Mouse (Mus musculus): ENCODE measurements around the gene Gm3233.
"Not testable (repeated sequence)": the region's sequence is repeated elsewhere in the genome, so short reads cannot be mapped to it uniquely, and the experiment has no call there.

The Gm3233 gene

DNA sequence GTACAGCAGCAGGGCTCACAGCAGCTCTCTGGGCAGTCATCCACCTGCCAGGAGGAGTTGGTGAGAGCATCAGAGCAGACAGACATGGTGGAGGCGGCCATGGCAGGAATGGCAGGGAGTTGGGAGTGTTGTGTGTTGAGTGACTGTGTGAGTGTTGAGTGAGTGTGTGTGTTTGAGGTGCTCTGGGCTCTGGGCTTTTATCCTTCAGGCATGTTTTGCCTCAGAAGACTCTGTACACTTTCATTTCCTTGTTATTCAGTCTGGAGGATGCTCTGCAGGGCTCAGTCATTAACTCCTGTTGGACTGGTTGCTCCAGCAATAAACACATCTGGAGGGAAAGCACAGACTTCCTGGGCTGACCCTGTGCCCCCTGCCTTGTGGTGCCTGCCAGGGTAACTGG lies at the start of gene Gm3233:
Gene Gm3233, minus strand, starts transcription at position 101 of the 400 bp plus-strand sequence.
- DNase-seq = not testable (repeated sequence)

DNA sequence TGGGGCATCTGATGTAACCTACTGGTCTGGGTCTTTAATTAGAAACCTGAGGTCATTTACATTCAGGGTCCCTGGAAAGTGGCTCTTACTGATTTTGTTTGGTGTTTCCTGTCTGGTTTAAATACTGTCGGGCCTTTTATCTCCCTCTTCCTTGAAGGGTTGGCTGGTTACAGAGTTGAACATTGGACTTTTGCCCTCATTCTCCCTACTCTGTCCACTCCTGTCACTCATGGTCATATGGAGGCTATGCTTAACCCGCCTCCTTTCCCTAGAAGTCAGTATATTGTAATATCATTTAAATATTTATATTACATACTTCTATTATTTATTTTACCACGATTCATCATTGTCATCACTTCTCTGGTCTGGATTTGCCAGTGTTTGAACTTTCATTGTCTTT lies 44.6 kb upstream of the Gm3233 start:
- DNase-seq = no peak

DNA sequence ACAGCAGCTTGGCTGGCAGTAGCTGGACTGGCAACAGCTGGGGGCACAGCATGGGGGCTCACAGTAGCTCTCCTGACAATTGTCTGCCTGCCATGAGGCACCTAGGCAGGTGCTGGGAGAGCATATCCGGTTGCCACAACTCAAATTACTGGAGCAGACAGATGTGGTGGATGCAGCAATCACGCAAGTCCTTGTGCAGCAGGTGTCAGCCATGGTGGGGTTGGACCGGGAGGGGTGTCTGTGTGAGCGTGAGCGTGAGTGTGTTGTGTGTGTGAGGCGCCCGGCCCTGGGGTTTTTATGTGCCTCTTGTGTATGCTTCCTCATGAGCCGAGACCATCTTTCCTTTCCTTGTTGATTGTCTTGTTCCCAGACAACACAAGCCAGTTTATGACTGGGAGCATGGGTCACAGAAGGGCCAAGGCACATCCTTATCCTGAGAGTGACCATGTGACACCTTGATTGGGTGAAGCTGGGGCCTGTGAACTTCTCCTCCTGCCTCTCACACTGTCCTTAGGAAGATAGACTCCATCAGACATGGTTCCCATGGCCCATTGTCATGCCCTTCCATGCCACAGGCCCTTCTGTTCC lies 39.5 kb upstream of the Gm3233 start, which contains the start of gene Gm19668:
Gene Gm19668, minus strand, starts transcription at position 213 of the 588 bp plus-strand sequence.
- no peak for DNase-seq

DNA sequence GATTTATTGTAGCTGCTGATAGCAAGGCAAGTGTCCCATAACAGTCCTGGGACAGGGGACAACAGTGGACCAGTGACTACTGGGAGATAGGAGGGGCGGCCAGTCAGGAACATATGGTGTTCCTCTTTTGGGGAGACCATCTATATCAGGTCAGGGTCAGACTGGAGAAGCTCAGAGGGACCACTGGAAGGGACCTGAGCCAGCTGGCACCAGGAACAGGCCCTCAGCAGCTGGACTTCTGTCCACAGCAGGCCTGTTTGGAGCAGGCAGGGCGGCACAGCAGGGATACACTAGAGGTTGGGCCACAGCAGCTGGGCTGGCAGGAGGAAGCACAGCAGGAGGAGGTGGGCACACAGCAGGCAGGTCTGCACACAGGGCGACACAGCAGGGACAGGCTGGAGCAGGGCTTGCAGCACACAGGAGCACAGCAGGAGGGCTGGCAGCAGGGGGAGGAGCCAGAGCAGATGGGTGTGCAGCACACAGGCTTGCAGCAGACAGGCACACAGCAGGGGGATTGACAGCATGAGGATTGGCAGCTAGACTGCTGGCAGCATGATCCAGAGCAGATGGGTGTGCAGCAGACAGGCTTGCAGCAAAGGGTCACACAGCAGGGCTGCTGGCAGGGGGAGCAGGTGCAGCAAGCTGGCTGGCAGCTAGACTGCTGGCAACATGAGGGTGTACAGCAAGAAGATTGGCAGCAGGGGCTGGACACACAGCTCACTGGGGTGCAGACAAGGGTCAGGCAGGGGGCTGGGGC lies 38.9 kb upstream of the Gm3233 start:
- DNase-seq = not testable (repeated sequence)

DNA sequence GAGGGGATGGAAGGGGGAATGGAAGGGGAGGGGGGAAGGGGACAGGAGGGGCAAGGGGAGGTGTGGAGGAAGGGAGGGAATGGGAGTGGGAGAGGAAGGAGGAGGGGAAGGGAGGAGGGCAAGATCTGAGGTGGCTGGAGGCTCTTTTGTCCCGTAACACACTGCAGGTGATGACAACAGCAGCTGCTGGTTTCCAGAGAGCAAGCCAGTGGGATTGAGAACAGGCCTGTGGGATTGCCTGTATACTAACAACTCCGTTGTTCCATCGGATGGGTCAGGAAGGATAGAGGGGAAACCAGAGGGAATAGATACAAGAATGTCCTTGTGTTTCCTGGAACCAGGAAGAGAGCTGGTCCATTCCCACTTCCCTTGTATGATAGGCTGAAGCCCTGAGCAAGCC lies 38.2 kb upstream of the Gm3233 start:
- DNase-seq = no peak

DNA sequence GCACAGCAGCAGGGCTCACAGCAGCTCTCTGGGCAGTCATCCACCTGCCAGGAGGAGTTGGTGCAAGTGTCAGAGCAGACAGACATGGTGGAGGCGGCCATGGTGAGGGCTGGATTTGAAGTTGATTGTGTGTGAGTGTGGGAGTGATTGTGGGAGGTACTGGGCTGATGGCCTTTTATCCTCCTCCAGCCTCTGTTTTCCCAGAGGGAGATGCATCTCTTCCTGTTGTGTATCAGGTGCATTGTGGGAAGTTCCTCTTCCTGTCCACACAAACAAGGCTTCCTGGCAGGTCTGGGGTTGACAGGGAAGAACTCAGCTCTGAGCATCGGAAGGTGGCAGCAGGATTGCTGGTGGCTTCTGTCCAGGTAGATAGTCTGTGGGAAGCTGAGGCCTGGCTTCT lies 35.5 kb upstream of the Gm3233 start, which contains the start of gene Gm9639:
Gene Gm9639, minus strand, starts transcription at position 101 of the 400 bp plus-strand sequence.
- no peak for DNase-seq

DNA sequence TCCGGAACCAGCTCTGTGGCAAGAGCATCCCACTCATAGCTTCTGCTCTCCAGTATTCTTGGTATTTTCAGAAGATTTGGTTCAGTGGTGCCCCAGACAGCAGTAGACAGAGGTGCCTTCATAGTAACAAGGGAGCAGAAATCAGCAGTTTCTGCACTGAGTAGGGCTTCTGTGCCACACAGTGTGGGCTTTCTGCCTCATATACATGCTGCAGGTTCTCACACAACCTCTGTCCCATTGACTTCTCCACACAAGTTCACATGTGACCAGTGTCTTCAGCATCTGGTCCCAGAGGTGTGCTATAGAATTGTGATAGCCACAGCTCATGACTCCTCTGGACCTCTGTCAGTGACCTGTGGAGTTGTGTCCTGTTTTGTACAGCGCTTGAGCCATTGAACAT lies 29.1 kb upstream of the Gm3233 start:
- DNase-seq = no peak

DNA sequence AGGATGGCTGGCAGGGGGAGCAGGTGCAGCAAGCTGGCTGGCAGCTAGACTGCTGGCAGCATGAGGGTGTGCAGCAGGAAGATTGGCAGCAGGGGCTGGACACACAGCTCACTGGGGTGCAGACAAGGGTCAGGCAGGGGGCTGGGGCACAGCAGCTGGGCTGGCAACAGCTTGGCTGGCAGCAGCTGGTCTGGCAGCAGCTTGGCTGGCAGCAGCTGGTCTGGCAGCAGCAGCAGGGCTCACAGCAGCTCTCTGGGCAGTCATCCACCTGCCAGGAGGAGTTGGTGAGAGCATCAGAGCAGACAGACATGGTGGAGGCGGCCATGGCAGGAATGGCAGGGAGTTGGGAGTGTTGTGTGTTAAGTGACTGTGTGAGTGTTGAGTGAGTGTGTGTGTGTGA lies 28.4 kb upstream of the Gm3233 start, which contains the start of gene Gm7137:
Gene Gm7137, minus strand, starts transcription at position 325 of the 400 bp plus-strand sequence.
- not testable (repeated sequence) for DNase-seq

DNA sequence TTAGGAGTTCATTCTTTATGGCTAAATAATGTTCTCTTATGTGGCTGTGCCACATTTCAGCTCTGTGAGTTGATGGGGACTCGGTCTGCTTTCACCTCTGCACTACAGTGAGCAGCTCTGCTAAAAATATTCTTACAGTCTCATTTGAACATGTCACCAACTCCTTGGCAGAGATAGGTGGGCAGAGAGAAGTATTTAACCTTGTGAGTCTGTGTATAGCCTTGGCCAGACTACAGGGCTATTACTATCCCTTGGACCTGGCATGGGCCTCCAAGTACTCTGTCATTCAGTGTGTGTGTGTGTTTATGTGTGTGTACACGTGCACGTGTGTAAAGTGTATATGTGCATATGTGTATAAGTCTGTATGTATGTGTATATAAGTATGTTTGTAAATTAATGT lies 23.9 kb upstream of the Gm3233 start:
- not testable (repeated sequence) for DNase-seq

DNA sequence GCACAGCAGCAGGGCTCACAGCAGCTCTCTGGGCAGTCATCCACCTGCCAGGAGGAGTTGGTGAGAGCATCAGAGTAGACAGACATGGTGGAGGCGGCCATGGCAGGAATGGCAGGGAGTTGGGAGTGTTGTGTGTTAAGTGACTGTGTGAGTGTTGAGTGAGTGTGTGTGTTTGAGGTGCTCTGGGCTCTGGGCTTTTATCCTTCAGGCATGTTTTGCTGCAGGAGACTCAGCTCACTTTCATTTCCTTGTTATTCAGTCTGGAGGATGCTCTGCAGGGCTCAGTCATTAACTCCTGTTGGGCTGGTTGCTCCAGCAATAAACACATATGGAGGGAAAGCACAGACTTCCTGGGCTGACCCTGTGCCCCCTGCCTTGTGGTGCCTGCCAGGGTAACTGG lies 23.0 kb upstream of the Gm3233 start, which contains the start of gene Gm3250:
Gene Gm3250, minus strand, starts transcription at position 101 of the 400 bp plus-strand sequence.
- not testable (repeated sequence) for DNase-seq

DNA sequence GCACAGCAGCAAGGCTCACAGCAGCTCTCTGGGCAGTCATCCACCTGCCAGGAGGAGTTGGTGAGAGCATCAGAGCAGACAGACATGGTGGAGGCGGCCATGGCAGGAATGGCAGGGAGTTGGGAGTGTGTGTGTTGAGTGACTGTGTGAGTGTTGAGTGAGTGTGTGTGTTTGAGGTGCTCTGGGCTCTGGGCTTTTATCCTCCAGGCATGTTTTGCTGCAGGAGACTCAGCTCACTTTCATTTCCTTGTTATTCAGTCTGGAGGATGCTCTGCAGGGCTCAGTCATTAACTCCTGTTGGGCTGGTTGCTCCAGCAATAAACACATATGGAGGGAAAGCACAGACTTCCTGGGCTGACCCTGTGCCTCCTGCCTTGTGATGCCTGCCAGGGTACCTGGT lies 17.4 kb upstream of the Gm3233 start, which contains the start of gene Gm7138:
Gene Gm7138, minus strand, starts transcription at position 101 of the 400 bp plus-strand sequence.
- DNase-seq = not testable (repeated sequence)

DNA sequence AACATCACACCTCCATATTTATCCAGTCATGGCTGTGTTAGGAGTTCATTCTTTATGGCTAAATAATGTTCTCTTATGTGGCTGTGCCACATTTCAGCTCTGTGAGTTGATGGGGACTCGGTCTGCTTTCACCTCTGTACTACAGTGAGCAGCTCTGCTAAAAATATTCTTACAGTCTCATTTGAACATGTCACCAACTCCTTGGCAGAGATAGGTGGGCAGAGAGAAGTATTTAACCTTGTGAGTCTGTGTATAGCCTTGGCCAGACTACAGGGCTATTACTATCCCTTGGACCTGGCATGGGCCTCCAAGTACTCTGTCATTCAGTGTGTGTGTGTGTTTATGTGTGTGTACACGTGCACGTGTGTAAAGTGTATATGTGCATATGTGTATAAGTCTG lies 12.7 kb upstream of the Gm3233 start:
- not testable (repeated sequence) for DNase-seq

DNA sequence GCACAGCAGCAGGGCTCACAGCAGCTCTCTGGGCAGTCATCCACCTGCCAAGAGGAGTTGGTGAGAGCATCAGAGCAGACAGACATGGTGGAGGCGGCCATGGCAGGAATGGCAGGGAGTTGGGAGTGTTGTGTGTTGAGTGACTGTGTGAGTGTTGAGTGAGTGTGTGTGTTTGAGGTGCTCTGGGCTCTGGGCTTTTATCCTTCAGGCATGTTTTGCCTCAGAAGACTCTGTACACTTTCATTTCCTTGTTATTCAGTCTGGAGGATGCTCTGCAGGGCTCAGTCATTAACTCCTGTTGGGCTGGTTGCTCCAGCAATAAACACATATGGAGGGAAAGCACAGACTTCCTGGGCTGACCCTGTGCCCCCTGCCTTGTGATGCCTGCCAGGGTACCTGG lies 11.7 kb upstream of the Gm3233 start, which contains the start of gene Gm3238:
Gene Gm3238, minus strand, starts transcription at position 101 of the 400 bp plus-strand sequence.
- not testable (repeated sequence) for DNase-seq

DNA sequence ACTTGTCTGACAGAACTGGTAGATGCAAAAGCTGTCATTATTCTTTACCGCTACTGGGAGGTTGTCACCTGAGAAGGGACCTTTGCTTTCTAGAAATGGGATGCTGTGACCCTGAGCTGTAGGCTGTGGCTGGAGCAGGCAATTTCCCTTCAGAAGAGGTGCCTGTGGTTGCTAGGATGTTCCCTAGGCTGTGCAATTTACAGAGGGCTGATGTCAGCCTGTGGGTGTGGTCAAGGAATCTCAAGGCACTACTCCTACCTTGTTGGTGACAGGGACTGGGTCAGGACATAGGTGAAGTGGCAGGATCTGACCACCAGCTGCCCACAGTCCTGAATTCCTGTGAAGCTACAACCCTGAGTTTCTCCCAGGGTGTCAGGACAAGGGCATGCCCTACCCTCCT lies 10.2 kb upstream of the Gm3233 start:
- no peak for DNase-seq

DNA sequence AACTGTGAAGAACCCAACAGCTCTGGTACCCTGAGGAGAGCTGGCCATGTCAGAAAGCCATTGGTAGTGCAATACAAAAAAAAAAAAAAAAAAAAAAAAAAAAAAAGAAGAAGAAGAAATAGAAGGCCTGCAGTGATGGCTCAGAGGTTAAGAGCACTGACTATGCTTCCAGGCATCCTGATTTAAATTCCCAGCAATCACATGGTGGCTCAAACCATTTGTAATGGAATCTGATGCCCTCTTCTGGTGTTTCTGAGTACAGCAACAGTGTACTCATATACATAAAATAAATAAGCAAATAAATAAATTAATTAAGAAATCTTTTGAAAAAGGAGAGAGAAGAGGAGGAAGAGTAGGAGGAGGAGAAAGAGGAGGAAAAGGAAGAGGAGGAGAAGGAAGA lies 6.0 kb downstream of the Gm3233 start:
- no peak for DNase-seq

DNA sequence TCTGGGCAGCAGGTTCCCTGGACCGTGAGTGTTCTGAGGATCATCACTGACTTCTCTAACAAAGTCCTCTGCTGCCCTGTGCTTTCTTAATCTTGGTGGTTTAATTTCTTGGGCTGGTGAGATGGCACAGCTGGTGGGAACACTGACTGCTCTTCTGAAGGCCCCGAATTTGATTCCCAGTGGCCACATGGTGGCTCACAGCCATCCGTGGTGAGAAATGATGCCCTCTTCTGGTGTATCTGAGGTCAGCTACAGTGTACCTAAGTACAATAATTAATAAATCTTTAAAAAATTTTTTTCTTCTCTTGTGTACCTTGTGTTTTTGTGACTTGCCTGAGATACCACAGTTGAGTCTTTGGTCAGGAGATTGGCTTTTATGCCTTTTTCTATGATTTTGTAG lies 7.2 kb downstream of the Gm3233 start:
- not testable (repeated sequence) for DNase-seq

DNA sequence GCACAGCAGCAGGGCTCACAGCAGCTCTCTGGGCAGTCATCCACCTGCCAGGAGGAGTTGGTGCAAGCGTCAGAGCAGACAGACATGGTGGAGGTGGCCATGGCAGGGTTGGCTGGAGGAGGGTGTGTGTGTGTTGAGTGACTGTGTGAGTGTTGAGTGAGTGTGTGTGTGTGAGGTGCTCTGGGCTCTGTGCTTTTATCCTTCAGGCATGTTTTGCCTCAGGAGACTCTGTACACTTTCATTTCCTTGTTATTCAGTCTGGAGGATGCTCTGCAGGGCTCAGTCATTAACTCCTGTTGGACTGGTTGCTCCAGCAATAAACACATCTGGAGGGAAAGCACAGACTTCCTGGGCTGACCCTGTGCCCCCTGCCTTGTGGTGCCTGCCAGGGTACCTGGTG lies 8.2 kb downstream of the Gm3233 start, which contains the start of gene Gm9736:
Gene Gm9736, minus strand, starts transcription at position 101 of the 400 bp plus-strand sequence.
- not testable (repeated sequence) for DNase-seq

DNA sequence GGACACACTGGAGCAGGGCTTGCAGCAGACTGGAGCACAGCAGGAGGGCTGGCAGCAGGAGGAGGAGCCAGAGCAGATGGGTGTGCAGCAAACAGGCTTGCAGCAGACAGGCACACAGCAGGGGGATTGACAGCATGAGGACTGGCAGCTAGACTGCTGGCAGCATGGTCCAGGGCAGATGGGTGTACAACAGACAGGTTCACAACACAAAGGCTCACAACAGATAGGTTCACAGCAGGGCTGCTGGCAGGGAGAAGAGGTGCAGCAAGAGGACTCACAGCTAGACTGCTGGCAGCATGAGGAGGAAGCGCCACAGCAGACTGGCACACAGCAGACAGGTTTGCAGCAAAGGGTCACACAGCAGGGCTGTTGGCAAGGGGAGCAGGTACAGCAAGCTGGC lies 8.8 kb downstream of the Gm3233 start:
- DNase-seq = not testable (repeated sequence)

DNA sequence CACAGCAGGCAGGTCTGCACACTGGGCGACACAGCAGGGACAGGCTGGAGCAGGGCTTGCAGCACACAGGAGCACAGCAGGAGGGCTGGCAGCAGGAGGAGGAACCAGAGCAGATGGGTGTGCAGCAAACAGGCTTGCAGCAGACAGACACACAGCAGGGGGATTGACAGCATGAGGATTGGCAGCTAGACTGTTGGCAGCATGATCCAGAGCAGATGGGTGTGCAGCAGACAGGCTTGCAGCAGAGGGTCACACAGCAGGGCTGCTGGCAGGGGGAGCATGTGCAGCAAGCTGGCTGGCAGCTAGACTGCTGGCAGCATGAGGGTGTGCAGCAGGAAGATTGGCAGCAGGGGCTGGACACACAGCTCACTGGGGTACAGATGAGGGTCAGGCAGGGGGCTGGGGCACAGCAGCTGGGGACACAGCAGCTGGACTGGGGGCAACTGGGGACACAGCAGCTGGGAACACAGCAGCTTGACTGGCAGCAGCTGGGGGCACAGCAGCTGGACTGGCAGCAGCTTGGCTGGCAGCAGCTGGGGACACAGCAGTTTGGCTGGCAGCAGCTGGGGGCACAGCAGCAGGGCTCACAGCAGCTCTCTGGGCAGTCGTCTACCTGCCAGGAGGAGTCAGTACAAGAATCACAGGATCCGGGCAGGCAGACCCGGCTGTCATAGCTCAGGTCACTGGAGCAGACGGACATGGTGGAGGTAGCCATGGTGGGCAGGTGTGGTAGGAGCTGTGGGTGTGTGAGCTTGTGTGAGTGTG lies 17.4 kb downstream of the Gm3233 start, which contains the start of gene Gm18596:
Gene Gm18596, minus strand, starts transcription at position 715 of the 765 bp plus-strand sequence.
- not testable (repeated sequence) for DNase-seq

DNA sequence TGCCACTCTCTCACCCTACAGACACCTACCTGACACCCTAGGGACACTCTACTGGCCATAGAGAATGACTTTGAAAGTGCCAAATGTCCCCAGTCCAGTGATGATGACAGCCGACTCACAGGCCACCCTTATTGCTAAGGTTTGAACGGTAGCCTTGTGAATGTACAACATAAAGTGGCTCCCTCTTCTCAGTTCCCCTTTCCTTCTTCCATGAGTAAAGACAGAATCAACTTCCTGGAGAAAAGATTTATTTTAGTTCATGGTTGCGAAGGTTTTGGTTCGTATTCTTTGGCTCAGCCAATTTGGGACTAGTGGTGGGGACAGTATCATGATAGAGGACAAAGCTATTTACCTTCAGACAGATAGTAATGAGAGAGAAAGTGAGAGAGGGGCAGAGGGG lies 20.6 kb downstream of the Gm3233 start:
- DNase-seq = no peak

DNA sequence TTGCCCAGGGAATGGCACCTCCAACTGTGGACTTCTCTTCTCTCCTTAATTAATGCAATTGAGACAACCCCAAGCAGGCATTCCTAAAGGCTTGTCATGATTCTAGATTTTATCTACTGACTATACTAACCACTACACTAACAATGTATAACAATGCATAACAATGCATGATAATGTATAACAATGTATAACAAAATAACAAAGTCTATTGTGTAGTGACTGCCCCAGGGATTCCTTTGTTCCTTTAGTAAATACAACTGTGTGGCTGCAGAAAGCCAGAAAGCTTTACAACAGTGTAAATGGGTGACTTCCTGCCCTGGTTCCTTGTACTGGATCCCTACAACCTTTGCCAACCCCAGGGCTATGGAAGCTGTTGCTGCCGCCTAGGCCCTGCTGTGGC lies 23.6 kb downstream of the Gm3233 start:
- DNase-seq = no peak

DNA sequence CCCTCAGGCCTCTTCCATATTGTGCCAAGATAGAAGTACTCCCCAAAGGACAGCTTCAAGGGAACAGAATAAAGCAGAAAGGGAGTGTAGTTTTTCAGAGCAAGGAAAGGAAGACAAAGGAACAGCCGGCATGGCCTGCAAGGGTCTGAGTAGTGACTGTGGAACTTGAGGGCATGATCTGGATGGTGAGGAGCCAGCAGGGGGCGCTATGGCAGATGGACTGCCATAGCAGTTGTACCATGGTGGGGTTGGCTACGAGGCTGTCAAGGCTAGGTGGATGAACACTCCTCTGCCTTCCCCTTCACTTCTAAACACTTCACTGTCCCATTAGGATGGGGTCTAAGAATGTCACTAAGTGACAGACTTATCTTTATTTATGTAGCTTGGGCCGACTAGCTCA lies 30.2 kb downstream of the Gm3233 start:
- DNase-seq = no peak

DNA sequence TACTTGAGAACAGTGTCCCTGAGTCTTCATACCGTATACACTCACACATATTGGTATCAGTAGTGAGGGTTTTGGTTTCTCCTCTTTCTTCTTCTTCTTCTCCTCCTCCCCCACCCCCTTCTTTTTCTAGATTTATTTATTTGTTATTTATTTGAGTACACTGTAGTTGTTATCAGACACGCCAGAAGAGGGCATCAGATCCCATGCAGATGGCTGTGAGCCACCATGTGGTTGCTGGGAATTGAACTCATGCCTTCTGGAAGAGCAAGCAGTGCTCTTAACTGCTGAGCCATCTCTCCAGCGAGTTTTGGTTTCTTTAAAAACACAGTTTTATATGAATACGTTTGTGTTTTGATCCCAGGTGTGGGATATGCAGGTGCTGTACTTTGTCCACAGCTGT lies 31.2 kb downstream of the Gm3233 start:
- DNase-seq = no peak
